21 mouse cellular contexts compared by ENCODE assay signal in the genomic region with DNA sequence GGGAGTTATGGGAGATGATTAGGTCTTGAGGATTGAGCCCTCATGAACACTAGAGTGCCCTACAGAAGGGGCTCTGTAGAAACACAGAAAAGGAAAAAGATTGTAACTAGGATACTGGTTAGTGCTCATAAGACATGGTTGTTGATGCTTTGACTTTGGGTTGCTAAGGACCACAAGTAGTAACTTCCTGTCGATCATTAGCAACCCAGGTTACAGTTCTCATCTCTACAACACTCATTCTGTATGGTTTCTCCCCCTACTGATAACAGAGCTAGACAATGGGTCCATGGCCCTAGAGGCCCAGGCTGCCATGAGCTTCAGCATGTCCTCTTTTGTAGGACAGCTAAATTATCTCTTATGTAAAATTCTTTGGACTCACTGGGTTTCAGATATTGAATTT.
"Had no signal": no experiment of that assay in that cellular context is flagged by ENCODE, and none has a peak within 500 bp of the region (broad histone marks: within the 10 kb centered on the region; RNA-seq: fewer than 3 reads in every experiment).

No protein-coding gene starts in this region.

- DNase-seq: gastrocnemius, postnatal 25 days; heart, adult 2 months; heart, postnatal 10 days; kidney, adult 18-20 months; kidney, adult 8-10 months; kidney, postnatal 10 days; kidney, postnatal 25 days; kidney, postnatal 4 days; liver; liver, embryonic 13.5 days had no signal

- H3K9me3 ChIP-seq: hindbrain, embryonic 13.5 days; hindbrain, embryonic 15.5 days; intestine, embryonic 15.5 days; limb, embryonic 10.5 days; liver, embryonic 13.5 days had no signal

- H3K9ac ChIP-seq: hindbrain, embryonic 13.5 days; hindbrain, embryonic 15.5 days; intestine, embryonic 15.5 days; limb, embryonic 12.5 days; liver, embryonic 13.5 days had no signal

- H3K27me3 ChIP-seq: hindbrain, embryonic 13.5 days; hindbrain, embryonic 15.5 days; intestine, embryonic 15.5 days; limb, embryonic 12.5 days; liver, embryonic 13.5 days had no signal

- H3K27ac ChIP-seq: heart, adult 2 months; hindbrain, embryonic 13.5 days; hindbrain, embryonic 15.5 days; hindbrain, postnatal 0 days; layer of hippocampus, adult 2 months; left cerebral cortex, adult 2 months; limb, embryonic 12.5 days; liver, embryonic 13.5 days had no signal

- H3K4me1 ChIP-seq: liver, embryonic 13.5 days had no signal

- ATAC-seq: hindbrain, postnatal 0 days; intestine, embryonic 15.5 days; intestine, postnatal 0 days had no signal

- H3K4me3 ChIP-seq: heart, adult 2 months; hindbrain, embryonic 13.5 days; hindbrain, embryonic 15.5 days; intestine, embryonic 15.5 days; layer of hippocampus, adult 2 months; left cerebral cortex, adult 2 months; limb, embryonic 10.5 days; limb, embryonic 12.5 days; liver, embryonic 13.5 days had no signal

- H3K4me2 ChIP-seq: heart, embryonic 11.5 days; hindbrain, embryonic 13.5 days; hindbrain, embryonic 15.5 days; intestine, embryonic 15.5 days; limb, embryonic 12.5 days; liver, embryonic 11.5 days; liver, embryonic 13.5 days had no signal

- H3K36me3 ChIP-seq: hindbrain, embryonic 13.5 days; hindbrain, embryonic 15.5 days; intestine, embryonic 15.5 days; limb, embryonic 10.5 days; limb, embryonic 12.5 days; liver, embryonic 13.5 days had no signal
